Mouse (Mus musculus) right cerebral cortex, postnatal 4 days (tissue): Measurements from ENCODE around the gene Ptch2.

Source experiments
- DNase-seq: peaks from one replicate; pipeline ENCODE4 v3.0.0-alpha.2; 2022

Ptch2 gene

GRCm38 (mm10) chr4:117107813-117108523, 12.1 kb downstream of the Ptch2 start:
- no peak for DNase-seq

DNA sequence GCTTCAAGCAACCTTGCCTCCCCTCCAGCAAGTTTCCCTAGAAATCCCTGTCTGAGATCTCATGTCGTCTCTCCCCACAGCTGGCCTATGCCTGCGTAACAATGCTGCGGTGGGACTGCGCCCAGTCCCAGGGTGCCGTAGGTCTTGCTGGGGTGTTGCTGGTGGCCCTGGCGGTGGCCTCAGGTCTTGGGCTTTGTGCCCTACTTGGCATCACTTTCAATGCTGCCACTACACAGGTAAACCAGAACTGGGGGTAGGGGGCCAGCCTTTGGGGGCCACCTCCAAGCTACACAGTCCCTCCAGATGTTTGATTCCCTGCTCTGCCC, 12.6 kb downstream of the Ptch2 start:
- DNase-seq, result no peak

GRCm38 (mm10) chr4:117109330-117109729, 13.5 kb downstream of the Ptch2 start:
- no peak for DNase-seq

- DNase-seq, result no peak
Observed at GRCm38 (mm10) chr4:117110249-117110648, 14.4 kb downstream of the Ptch2 start.

DNA sequence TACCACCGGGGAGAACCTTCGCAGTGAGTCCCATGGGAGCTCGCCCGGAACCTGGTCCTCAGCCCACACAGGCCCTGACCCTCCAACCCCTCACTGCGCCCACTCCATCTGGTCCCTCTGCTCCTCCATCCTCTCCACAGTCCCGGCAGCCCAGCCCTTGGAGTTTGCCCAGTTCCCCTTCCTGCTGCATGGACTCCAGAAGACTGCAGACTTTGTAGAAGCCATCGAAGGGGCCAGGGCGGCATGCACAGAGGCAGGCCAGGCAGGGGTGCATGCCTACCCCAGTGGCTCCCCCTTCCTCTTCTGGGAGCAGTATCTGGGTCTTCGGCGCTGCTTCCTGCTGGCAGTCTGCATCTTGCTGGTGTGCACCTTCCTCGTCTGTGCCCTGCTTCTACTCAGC, 15.1 kb downstream of the Ptch2 start:
- DNase-seq, result no peak

- DNase-seq, result no peak
Observed at GRCm38 (mm10) chr4:117113237-117113636, 17.4 kb downstream of the Ptch2 start.

DNA sequence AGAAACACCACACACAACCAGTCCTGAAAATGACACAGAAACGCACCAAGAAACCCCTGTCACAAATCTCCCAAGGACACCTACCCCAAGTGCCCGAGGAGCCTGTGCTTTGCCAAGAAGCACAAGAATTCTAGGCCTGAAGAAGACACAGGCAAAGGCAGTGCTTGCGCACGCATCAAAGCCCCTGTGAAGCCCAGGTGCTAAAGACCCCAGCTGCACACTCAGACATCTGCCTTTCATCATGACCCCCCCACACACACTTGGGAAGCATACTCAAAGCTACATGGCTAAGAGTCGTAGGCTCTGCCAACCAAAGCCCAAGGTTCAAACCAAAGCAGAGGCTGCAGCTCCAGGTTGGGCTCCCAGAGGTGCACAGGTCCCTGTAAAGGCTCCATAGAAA, 19.7 kb downstream of the Ptch2 start:
- no peak for DNase-seq

GRCm38 (mm10) chr4:117117931-117118330, 22.1 kb downstream of the Ptch2 start:
- DNase-seq, result no peak

- DNase-seq, result no peak
Observed at GRCm38 (mm10) chr4:117119636-117120035, 23.8 kb downstream of the Ptch2 start.

DNA sequence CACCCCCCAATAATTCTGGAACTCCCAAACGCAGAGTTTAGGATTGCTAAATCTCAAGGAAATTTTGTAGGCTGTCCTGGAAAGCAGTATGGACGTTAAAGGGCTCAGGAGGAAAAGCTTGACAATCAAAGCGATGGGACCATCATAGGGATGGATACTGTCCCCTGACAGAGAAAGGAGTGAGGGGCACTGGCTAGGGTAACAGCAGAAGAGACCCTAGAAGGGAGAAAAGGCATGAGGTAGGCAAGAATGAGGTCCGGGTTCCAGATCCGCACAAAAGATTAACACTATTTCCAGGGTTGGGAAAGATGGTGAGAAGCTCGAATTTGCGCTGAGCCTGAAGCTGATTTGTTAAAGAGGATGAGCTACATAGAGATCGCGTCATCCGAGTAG, 24.2 kb downstream of the Ptch2 start:
- no peak for DNase-seq

DNA sequence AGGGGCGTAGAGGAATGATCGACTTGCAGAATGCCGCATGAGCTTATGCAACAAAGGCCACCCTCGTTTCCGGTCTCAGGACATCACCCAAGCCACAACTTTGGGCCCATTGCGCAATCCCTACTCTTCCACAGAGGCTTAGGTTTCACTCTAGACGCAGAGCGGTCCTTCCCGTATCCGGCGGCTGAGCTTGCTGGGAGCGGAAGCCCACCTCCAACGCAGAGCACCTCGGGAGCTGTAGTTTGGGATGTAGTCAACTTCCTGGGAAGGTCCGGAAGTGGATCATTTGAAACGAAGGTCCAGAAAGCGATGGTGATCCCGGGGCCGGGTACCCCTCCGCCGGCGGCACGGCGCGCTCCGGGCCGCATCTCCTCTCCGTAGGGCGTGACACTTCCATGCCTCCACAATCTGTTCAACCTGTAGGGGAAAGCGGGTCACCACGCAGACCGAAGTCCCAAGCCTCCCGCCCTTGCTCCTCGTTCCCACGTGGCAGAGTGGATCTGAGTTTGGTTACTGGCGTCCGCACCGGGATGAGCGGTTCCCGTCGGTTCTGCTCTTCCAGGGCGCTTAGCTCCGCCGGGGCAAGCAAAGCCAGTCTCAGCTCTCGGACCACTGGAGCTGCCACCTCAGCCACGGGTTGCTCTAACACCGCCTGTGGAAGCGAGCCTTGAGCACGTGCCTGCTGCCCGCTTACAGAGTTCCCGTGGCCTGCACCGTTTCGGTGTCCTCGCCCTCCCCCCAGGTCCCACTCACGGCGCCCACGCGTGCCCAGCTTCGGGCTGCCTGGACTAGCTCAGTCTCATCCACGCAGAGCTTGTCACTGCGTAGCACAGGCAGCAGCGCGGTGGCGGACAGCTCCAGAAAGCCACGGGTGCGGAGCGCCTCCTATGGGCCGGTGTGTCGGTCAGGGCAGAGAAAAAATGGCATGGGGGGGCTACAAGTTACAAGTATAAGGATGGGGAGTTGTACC, 24.9 kb downstream of the Ptch2 start:
- DNase-seq, result peak; percentile 83

- no peak for DNase-seq
Observed at GRCm38 (mm10) chr4:117122209-117122608, 26.3 kb downstream of the Ptch2 start.

DNA sequence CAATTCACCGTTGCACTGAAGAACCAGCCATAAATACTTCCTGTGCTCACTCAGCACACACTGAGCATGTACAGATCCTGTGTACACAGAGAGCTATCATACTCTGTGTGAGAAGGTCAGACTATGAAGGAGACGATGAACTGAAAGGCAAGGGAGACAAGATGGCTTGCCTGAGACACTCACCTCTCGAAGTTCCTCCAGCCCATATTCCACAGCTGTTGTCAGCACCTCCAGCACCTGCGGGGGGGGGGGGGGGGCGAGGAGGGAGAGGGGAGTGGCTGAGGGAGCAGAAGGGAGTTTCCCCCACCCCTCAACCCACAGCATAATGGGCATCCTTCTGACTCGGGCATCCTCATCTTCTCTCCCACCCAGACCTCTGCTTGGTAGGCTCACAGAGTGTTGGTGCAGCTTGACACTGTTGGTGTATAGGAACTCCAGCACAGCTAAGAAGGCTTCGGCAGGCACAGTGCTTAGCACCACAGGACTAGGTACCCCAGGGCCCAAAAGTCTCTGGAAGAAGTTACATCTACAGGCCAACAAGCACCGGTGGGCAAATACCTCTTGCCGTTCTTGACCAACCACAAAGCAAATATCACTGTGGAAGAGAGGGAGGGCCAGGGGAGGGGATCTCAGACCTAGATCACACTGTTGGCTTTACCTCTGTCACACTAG, 27.8 kb downstream of the Ptch2 start:
- no peak for DNase-seq

DNA sequence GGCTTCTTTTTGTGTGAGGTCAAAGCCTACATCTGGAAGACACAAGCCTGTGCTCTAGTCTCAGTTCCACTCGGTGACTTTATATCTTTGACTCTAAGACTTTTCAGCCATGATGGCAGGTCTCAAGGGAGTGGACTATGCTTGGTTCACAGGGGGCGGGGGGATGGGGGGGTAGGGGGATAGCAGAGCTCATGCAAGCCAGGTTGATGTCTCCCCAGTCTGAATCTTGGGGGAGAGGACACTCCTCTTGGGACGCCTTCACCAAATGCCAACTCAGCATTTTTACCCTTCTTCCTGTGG, 28.3 kb downstream of the Ptch2 start:
- no peak for DNase-seq

- DNase-seq, result no peak
Observed at GRCm38 (mm10) chr4:117124518-117125347, 28.9 kb downstream of the Ptch2 start.

GRCm38 (mm10) chr4:117125348-117125909, 29.6 kb downstream of the Ptch2 start, which contains the start of gene Btbd19:
Btbd19 (minus strand) TSS chr4:117125725.
- DNase-seq, result peak; percentile 74

GRCm38 (mm10) chr4:117125910-117126674, 30.2 kb downstream of the Ptch2 start:
- no peak for DNase-seq

GRCm38 (mm10) chr4:117126675-117127290, 30.9 kb downstream of the Ptch2 start, which contains the start of gene Tctex1d4:
Tctex1d4 (plus strand) TSS chr4:117126794.
- no peak for DNase-seq

- no peak for DNase-seq
Observed at GRCm38 (mm10) chr4:117127991-117128686, 32.3 kb downstream of the Ptch2 start.

- no peak for DNase-seq
Observed at GRCm38 (mm10) chr4:117130790-117131189, 34.9 kb downstream of the Ptch2 start.
